Mouse (Mus musculus) thymus, postnatal 14 days (tissue): ENCODE results near the gene Atp6v0b.

Source experiments
- DNase-seq: peaks from one replicate; pipeline ENCODE4 v3.0.0; 2021

The Atp6v0b gene

GRCm38 (mm10) chr4:117870437-117870836 is 16.7 kb downstream of the Atp6v0b start:
- no peak for DNase-seq

GRCm38 (mm10) chr4:117869317-117869716 is 17.8 kb downstream of the Atp6v0b start:
- DNase-seq = no peak

- DNase-seq = peak; percentile 62
These were observed 19.3 kb downstream of the Atp6v0b start for GRCm38 (mm10) chr4:117867823-117868222.

GRCm38 (mm10) chr4:117867000-117867399 is 20.1 kb downstream of the Atp6v0b start:
- no peak for DNase-seq

GRCm38 (mm10) chr4:117866083-117866482 is 21.1 kb downstream of the Atp6v0b start:
- no peak for DNase-seq

GRCm38 (mm10) chr4:117862823-117863222 is 24.3 kb downstream of the Atp6v0b start:
- no peak for DNase-seq

GRCm38 (mm10) chr4:117860570-117860969 is 26.6 kb downstream of the Atp6v0b start:
- no peak for DNase-seq

GRCm38 (mm10) chr4:117858794-117859193 is 28.3 kb downstream of the Atp6v0b start:
- DNase-seq = peak; percentile 67

GRCm38 (mm10) chr4:117855146-117855545 is 32.0 kb downstream of the Atp6v0b start:
- no peak for DNase-seq

- DNase-seq = no peak
These were observed 34.8 kb downstream of the Atp6v0b start for GRCm38 (mm10) chr4:117852152-117852868.

- no peak for DNase-seq
These were observed 36.3 kb downstream of the Atp6v0b start for GRCm38 (mm10) chr4:117850871-117851270.

GRCm38 (mm10) chr4:117850176-117850575 is 37.0 kb downstream of the Atp6v0b start:
- DNase-seq = no peak

- no peak for DNase-seq
These were observed 37.6 kb downstream of the Atp6v0b start for GRCm38 (mm10) chr4:117849506-117849905.

- no peak for DNase-seq
These were observed 38.1 kb downstream of the Atp6v0b start for GRCm38 (mm10) chr4:117849063-117849462.

GRCm38 (mm10) chr4:117847011-117847410 is 40.1 kb downstream of the Atp6v0b start:
- DNase-seq = no peak

- no peak for DNase-seq
These were observed 40.9 kb downstream of the Atp6v0b start for GRCm38 (mm10) chr4:117846261-117846660.

GRCm38 (mm10) chr4:117845316-117845715 is 41.8 kb downstream of the Atp6v0b start:
- no peak for DNase-seq

- no peak for DNase-seq
These were observed 42.7 kb downstream of the Atp6v0b start for GRCm38 (mm10) chr4:117844467-117844866.

- DNase-seq = no peak
These were observed 44.0 kb downstream of the Atp6v0b start for GRCm38 (mm10) chr4:117843101-117843500.

- no peak for DNase-seq
These were observed 45.6 kb downstream of the Atp6v0b start for GRCm38 (mm10) chr4:117841566-117841965.

GRCm38 (mm10) chr4:117840821-117841220 is 46.3 kb downstream of the Atp6v0b start:
- DNase-seq = no peak

GRCm38 (mm10) chr4:117839366-117839765 is 47.8 kb downstream of the Atp6v0b start:
- no peak for DNase-seq

- DNase-seq = no peak
These were observed 49.9 kb downstream of the Atp6v0b start for GRCm38 (mm10) chr4:117837271-117837670.

- DNase-seq = peak; percentile 91
These were observed 50.8 kb downstream of the Atp6v0b start for GRCm38 (mm10) chr4:117836204-117836767.
